Mouse (Mus musculus) MEL (cell line): ENCODE results near the gene Tecta. TPM values are rescaled to one million over a fixed set of nuclear protein-coding genes. Genes with fewer than 3 reads are reported as not detected.

Experiments
- DNase-seq: peaks from one replicate; pipeline ENCODE4 v3.0.0; 2011; ENCODE audit warnings: low read depth, low spot score
- H3K27ac ChIP-seq: 2 replicates; pipeline ENCODE4 v1.5.1; 2012; ENCODE audit warnings: low read depth, mild to moderate bottlenecking, control low read depth, low read length, moderate library complexity; ENCODE audit not compliant: control insufficient read depth
- H3K27me3 ChIP-seq, 2 experiments: fragments of 150-350 bp in 1 of 2; sonication (generic) in 1 of 2; 2 replicates each; pipeline ENCODE4 v1.6.1; 2012; ENCODE audit warnings: low read length in 2 of 2, mild to moderate bottlenecking in 2 of 2, improper control_type of control experiment in 1 of 2, moderate library complexity in 1 of 2; ENCODE audit not compliant: insufficient read depth in 2 of 2, control insufficient read depth in 1 of 2
- H3K36me3 ChIP-seq, 2 experiments: 2 replicates each; pipeline ENCODE4 v1.6.1; 2012 to 2014; ENCODE audit warnings: low read length in 2 of 2, improper control_type of control experiment in 1 of 2, inconsistent platforms in 1 of 2, mild to moderate bottlenecking in 1 of 2; ENCODE audit not compliant: insufficient read depth in 2 of 2, control insufficient read depth in 1 of 2
- H3K4me1 ChIP-seq, 2 experiments: fragments of 150-350 bp in 1 of 2; sonication (generic) in 1 of 2; 2 replicates each; pipeline ENCODE4 v1.6.1; 2012; ENCODE audit warnings: low read length in 2 of 2, improper control_type of control experiment in 1 of 2, mild to moderate bottlenecking in 1 of 2; ENCODE audit not compliant: insufficient read depth in 2 of 2, control insufficient read depth in 1 of 2
- H3K4me3 ChIP-seq, 2 experiments: fragments of 150-350 bp in 1 of 2; sonication (generic) in 1 of 2; 2 replicates each; pipeline ENCODE4 v1.5.1; 2012; ENCODE audit warnings: low read depth in 2 of 2, low read length in 2 of 2, mild to moderate bottlenecking in 2 of 2, moderate library complexity in 2 of 2, control low read depth in 1 of 2, improper control_type of control experiment in 1 of 2; ENCODE audit not compliant: control insufficient read depth in 1 of 2, insufficient read depth in 1 of 2
- H3K79me2 ChIP-seq: 2 replicates; pipeline ENCODE4 v1.6.1; 2012; ENCODE audit warnings: mild to moderate bottlenecking, low read length, moderate library complexity; ENCODE audit not compliant: control insufficient read depth, poor library complexity, insufficient read depth
- H3K9ac ChIP-seq: 2 replicates; pipeline ENCODE4 v1.6.1; 2012; ENCODE audit warnings: low read depth, mild to moderate bottlenecking, control low read depth, low read length, moderate library complexity; ENCODE audit not compliant: control insufficient read depth, poor library complexity, severe bottlenecking
- H3K9me3 ChIP-seq: fragments of 150-350 bp; sonication (generic); replicated peaks from 2 replicates; pipeline ENCODE4 v1.6.1; 2012; ENCODE audit warnings: mild to moderate bottlenecking, low read length, improper control_type of control experiment, moderate library complexity; ENCODE audit not compliant: insufficient read depth
- CHD2 ChIP-seq: IDR thresholded peaks from 2 replicates; pipeline ENCODE4 v1.6.1; 2011; ENCODE audit warnings: low read length, improper control_type of control experiment
- CTCF ChIP-seq, 3 experiments: IDR thresholded peaks in 2 of 3; conservative IDR thresholded peaks in 1 of 3; 2 replicates each; pipeline ENCODE4 v1.5.1; 2011 to 2012; ENCODE audit warnings: low read length in 3 of 3, low read depth in 2 of 3, mild to moderate bottlenecking in 2 of 3, improper control_type of control experiment in 1 of 3, inconsistent platforms in 1 of 3, mixed read lengths in 1 of 3, moderate library complexity in 1 of 3; ENCODE audit not compliant: control insufficient read depth in 1 of 3, insufficient read depth in 1 of 3, poor library complexity in 1 of 3, severe bottlenecking in 1 of 3
- ETS1 ChIP-seq: IDR thresholded peaks from 2 replicates; pipeline ENCODE4 v1.6.1; 2012; ENCODE audit warnings: low read depth, mild to moderate bottlenecking, inconsistent platforms, low read length, improper control_type of control experiment, moderate library complexity
- GABPA ChIP-seq: IDR thresholded peaks from 2 replicates; pipeline ENCODE4 v1.6.1; 2012; ENCODE audit warnings: low read depth, mild to moderate bottlenecking, inconsistent platforms, low read length, improper control_type of control experiment, moderate library complexity
- KAT2A ChIP-seq: conservative IDR thresholded peaks from 2 replicates; pipeline ENCODE4 v1.6.1; 2012; ENCODE audit warnings: low read depth, low read length, improper control_type of control experiment, inconsistent platforms
- MAFK ChIP-seq: IDR thresholded peaks from 2 replicates; pipeline ENCODE4 v1.6.1; 2011; ENCODE audit warnings: low read depth, mild to moderate bottlenecking, low read length, improper control_type of control experiment, borderline replicate concordance
- MAX ChIP-seq: IDR thresholded peaks from 2 replicates; pipeline ENCODE4 v1.6.1; 2011; ENCODE audit warnings: low read length, improper control_type of control experiment
- MEF2A ChIP-seq: IDR thresholded peaks from 2 replicates; pipeline ENCODE4 v1.6.1; 2014; ENCODE audit warnings: low read depth, mild to moderate bottlenecking, inconsistent platforms, low read length, improper control_type of control experiment; ENCODE audit not compliant: poor library complexity, insufficient replicate concordance, severe bottlenecking; ENCODE audit errors: extremely low read depth
- MXI1 ChIP-seq: IDR thresholded peaks from 2 replicates; pipeline ENCODE4 v1.6.1; 2011; ENCODE audit warnings: mild to moderate bottlenecking, low read depth, low read length, improper control_type of control experiment
- MYB ChIP-seq: IDR thresholded peaks from 2 replicates; pipeline ENCODE4 v1.6.1; 2011; ENCODE audit warnings: mild to moderate bottlenecking, low read depth, low read length, improper control_type of control experiment
- NELFE ChIP-seq: IDR thresholded peaks from 2 replicates; pipeline ENCODE4 v1.6.1; 2011; ENCODE audit warnings: low read depth, low read length, improper control_type of control experiment
- POLR2A ChIP-seq, 2 experiments: IDR thresholded peaks; 2 replicates each; pipeline ENCODE4 v1.6.1; 2011 to 2012; ENCODE audit warnings: low read length in 2 of 2, mild to moderate bottlenecking in 2 of 2, control low read depth in 1 of 2, improper control_type of control experiment in 1 of 2, low read depth in 1 of 2, moderate library complexity in 1 of 2; ENCODE audit not compliant: control insufficient read depth in 1 of 2, insufficient read depth in 1 of 2, poor library complexity in 1 of 2
- POLR2AphosphoS2 ChIP-seq: IDR thresholded peaks from 2 replicates; pipeline ENCODE4 v1.6.1; 2011; ENCODE audit warnings: low read length, improper control_type of control experiment
- POLR2AphosphoS5 ChIP-seq: IDR thresholded peaks from 2 replicates; pipeline ENCODE4 v1.6.1; 2012; ENCODE audit warnings: low read depth, borderline replicate concordance, mild to moderate bottlenecking, inconsistent platforms, low read length, moderate library complexity, mixed read lengths
- RCOR1 ChIP-seq: IDR thresholded peaks from 2 replicates; pipeline ENCODE4 v1.6.1; 2012; ENCODE audit warnings: low read depth, mild to moderate bottlenecking, inconsistent platforms, low read length, improper control_type of control experiment
- TCF12 ChIP-seq: IDR thresholded peaks from 2 replicates; pipeline ENCODE4 v1.6.1; 2014; ENCODE audit warnings: low read depth, mild to moderate bottlenecking, inconsistent platforms, low read length, improper control_type of control experiment, moderate library complexity
- UBTF ChIP-seq: IDR thresholded peaks from 2 replicates; pipeline ENCODE4 v1.6.1; 2012; ENCODE audit warnings: low read depth, mild to moderate bottlenecking, inconsistent platforms, low read length, improper control_type of control experiment, moderate library complexity, borderline replicate concordance; ENCODE audit not compliant: insufficient read depth
- USF1 ChIP-seq: IDR thresholded peaks from 2 replicates; pipeline ENCODE4 v1.6.1; 2014; ENCODE audit warnings: low read depth, mild to moderate bottlenecking, inconsistent platforms, low read length, improper control_type of control experiment, moderate library complexity
- ZMIZ1 ChIP-seq: IDR thresholded peaks from 2 replicates; pipeline ENCODE4 v1.6.1; 2012; ENCODE audit warnings: low read depth, mild to moderate bottlenecking, inconsistent platforms, low read length, improper control_type of control experiment, moderate library complexity
- polyA plus RNA-seq, 2 experiments: library from polyadenylated mRNA; stranded (reverse) in 1 of 2; unstranded in 1 of 2; fragments of >175 nt in 1 of 2; fragments of >200 nt in 1 of 2; gene quantifications; 2 replicates each; pipeline versions ENCODE4 v1.2.1 to v1.2.4; 2012; ENCODE audit warnings: low replicate concordance in 2 of 2, low read depth in 1 of 2; ENCODE audit not compliant: insufficient read length in 2 of 2, insufficient read depth in 1 of 2, missing spikeins in 1 of 2
- total RNA-seq: library from RNA; depleted of rRNA; stranded (reverse); fragments of 300-350 nt; gene quantifications from 2 replicates; pipeline ENCODE4 v1.2.3, GENCODE M21; 2012

Gene Tecta
- total and polyA plus RNA-seq, 3 experiments: not detected

DNA sequence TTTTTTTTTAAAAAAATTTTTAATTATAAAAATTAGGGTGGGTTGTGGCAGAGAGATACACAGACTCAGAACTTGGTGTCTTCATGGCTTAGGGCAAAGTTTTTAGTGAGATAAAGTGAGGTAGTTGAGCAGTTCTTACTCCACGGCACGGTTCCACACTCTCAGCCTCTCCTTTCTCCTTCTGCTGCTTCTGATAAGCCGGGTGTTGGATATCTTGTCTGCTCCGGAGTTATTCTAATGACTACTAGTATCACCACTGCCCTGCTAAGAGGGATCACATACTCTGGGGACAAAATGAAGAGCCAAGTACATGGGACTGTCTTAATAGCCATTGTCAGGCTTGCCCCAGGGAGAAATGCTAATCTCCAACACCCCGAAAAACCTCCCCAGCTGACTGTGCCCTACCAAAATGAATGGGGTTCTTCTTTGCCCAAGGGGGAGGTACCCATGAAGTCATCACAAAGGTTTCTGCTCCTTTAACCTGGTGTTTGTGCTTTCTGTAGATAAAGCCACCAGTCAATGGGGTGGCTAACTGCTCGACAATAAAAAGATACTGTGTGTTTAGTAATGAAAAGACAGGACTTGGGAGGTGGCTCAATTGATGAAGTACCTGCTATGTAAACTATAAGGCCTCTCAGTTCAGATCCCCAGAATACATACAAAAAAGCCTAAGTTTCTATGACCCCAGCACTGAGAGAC lies 27.9 kb downstream of the Tecta start:
- Histone ChIP-seq H3K27ac (no peak overlapping the region), H3K4me1 (no peaks in the 10 kb centered on the region), H3K36me3 (no peaks in the 10 kb centered on the region), H3K27me3 (no peaks in the 10 kb centered on the region), H3K79me2 (no peaks in the 10 kb centered on the region), H3K9me3 (no peaks in the 10 kb centered on the region), H3K4me3 (no peak overlapping the region), H3K9ac (no peak overlapping the region)
- DNase-seq: peak; percentile 34
- no peak for TF ChIP-seq MYB
- no peak for TF ChIP-seq POLR2AphosphoS2
- no peak for TF ChIP-seq MXI1
- TF ChIP-seq CTCF (IDR thresholded peaks at IDR 0.05 in 2 of 3, conservative IDR thresholded peaks at IDR 0.05 in 1 of 3; ENCODE audit: control insufficient read depth in 1 of 3, insufficient read depth in 1 of 3, low read depth in 2 of 3, low read length in 3 of 3, poor library complexity in 1 of 3, severe bottlenecking in 1 of 3): no peak
- TF ChIP-seq KAT2A: no peak
- TF ChIP-seq POLR2AphosphoS5: no peak
- no peak for TF ChIP-seq POLR2A (IDR thresholded peaks at IDR 0.05; ENCODE audit: control insufficient read depth in 1 of 2, insufficient read depth in 1 of 2, low read depth in 1 of 2, low read length in 2 of 2, poor library complexity in 1 of 2)
- no peak for TF ChIP-seq CHD2
- TF ChIP-seq UBTF: no peak
- TF ChIP-seq NELFE: no peak

DNA sequence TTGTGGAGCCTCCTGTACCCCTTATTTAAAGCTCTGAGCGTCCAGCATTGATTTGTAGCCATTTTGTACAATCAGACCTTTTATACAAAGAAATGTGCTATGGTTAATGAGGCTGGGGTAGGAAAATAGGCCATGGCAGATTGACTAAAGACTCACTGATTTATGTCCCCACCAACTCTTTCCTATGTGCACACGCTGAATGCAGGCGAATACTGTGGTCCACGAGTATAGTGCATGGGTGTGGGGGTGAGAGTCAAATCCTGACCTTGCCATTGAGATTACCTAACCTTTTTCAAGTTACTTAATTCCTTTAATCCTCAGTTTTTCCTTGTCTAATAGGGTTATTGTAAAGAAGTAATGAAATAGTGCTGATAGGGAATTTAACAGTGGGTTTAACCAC lies 42.1 kb downstream of the Tecta start:
- Histone ChIP-seq H3K4me1 (no peaks in the 10 kb centered on the region), H3K27ac (no peak overlapping the region), H3K27me3 (no peaks in the 10 kb centered on the region), H3K9ac (no peak overlapping the region), H3K36me3 (no peaks in the 10 kb centered on the region), H3K4me3 (no peak overlapping the region), H3K9me3 (no peaks in the 10 kb centered on the region), H3K79me2 (no peaks in the 10 kb centered on the region)
- TF ChIP-seq ETS1: no peak
- no peak for TF ChIP-seq GABPA
- TF ChIP-seq CHD2: no peak
- no peak for TF ChIP-seq MAFK
- TF ChIP-seq POLR2AphosphoS2: no peak
- no peak for TF ChIP-seq USF1
- no peak for TF ChIP-seq TCF12
- no peak for TF ChIP-seq POLR2A (IDR thresholded peaks at IDR 0.05; ENCODE audit: control insufficient read depth in 1 of 2, insufficient read depth in 1 of 2, low read depth in 1 of 2, low read length in 2 of 2, poor library complexity in 1 of 2)
- TF ChIP-seq NELFE: no peak
- TF ChIP-seq RCOR1: no peak
- TF ChIP-seq MEF2A: no peak
- no peak for TF ChIP-seq MAX
- TF ChIP-seq MYB: no peak
- no peak for TF ChIP-seq ZMIZ1
- DNase-seq: no peak
